Mouse (Mus musculus) heart, postnatal 4 days (tissue): ENCODE data around the gene Fnbp1. TPM values are rescaled to one million over a fixed set of nuclear protein-coding genes. Genes with fewer than 3 reads are reported as not detected.
"Not testable (repeated sequence)": the region's sequence is repeated elsewhere in the genome, so short reads cannot be mapped to it uniquely, and the experiment has no call there.

Experiments
- DNase-seq: peaks from one replicate; pipeline ENCODE4 v3.0.0; 2021
- total RNA-seq, 2 experiments: library from RNA; stranded (reverse); gene quantifications; 2 replicates each; pipeline ENCODE4 v1.2.3; 2021

The Fnbp1 gene
- total RNA-seq = 10 to 100 TPM; 52.9 to 59.1 TPM

DNA sequence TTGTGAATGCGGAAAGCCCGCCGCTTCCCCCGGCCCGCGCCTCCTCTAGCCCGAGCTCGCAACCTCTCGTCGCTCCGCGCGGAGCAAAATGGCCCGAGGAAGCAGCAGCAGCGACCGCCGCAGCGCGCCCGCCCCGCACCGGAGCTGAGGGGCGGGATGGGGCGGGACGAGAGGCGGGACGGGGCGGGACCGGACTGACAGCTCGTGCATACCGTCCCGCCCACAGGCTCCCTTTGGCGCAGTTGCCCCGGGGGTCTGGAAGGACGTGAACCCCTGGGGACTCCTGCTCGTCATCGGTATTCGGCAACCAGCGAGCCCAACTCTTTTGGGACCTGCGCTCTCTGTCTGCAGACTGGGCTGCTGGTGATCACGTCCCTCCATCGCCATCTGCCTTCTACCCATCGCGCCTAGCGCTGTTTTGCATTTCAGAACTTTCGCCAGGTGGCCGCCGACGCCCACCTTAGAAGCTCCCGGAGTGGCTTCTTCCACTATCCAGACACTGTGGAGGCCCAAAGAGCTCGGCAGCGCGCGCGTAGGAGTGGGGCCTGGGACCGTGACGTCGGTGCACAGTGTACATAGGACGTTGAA is at the start of gene Fnbp1:
Gene Fnbp1, minus strand, starts transcription at position 142 of the 588 bp plus-strand sequence.
- peak; percentile 90 for DNase-seq

- no peak for DNase-seq
These were observed 47.8 kb upstream of the Fnbp1 start for GRCm38 (mm10) chr2:31189654-31190053.

- no peak for DNase-seq
These were observed 46.9 kb upstream of the Fnbp1 start for GRCm38 (mm10) chr2:31188691-31189090.

DNA sequence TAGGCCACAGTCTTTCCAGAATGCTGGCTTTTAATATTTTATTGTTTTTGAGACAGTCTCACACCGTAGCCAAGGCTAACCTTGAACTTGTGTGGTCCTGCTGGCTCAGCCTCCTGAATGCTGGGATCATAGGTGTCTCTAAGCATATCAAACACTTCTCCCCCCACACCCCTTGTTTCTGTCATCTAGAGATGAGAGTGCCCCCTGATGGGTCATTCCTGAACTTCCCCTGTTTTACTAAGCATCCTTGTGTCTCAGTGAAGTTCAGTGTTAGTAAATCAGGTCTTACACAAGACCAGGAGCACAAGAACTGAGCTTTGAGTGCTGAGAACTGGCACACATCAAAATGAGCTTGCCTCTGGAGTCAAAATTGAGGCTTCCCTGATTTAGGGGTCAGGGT is 42.0 kb upstream of the Fnbp1 start:
- peak; percentile 25 for DNase-seq

DNA sequence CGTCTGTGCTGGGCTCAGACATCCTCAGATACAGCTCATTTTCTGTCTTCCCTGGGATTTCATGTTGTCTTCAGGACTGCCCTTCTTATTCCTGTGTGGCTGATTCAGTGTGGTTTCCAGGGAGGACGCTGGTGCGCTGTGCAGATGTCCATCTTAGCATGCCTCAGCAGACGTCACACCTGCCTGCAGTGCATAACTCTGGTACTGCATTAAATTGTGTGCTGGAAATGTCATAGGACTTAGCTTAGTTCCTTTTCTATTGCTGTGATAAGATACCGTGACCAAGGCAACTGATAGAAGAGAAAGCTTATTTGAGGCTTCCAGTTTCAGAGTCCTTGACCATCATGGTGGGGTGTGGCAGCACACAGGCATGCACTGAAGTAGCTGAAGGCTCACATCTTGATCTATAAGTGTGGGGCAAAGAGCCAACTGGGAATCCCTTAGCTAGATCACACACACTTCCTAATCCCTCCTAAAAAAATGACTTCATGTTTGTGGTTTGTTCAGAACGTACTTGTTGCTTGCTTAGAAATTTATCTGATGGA is 41.0 kb upstream of the Fnbp1 start:
- no peak for DNase-seq

GRCm38 (mm10) chr2:31180081-31180551 is 38.3 kb upstream of the Fnbp1 start:
- DNase-seq = no peak

DNA sequence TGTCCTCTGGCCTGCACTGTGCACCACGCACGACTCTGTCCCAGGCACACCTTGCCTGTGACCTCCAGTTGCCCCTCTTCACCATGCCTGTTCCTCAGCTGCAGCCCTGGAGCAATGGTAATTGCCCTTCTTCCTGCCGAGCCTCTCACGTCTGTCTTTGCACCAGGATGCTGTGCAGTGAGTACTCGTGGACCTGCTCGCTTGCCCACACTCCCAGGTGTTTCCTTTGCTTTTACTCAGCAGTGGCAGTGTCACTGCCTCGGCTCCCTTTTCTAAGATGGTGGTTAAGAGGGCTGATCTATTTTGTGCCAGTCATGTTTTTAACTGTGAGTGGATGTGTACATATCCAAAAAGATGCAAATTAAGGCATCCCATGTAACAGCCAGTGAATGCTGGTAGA is 37.7 kb upstream of the Fnbp1 start:
- no peak for DNase-seq

GRCm38 (mm10) chr2:31178593-31178992 is 36.8 kb upstream of the Fnbp1 start:
- DNase-seq = peak; percentile 37

GRCm38 (mm10) chr2:31173290-31173689 is 31.5 kb upstream of the Fnbp1 start:
- DNase-seq = no peak

- DNase-seq = no peak
These were observed 30.7 kb upstream of the Fnbp1 start for GRCm38 (mm10) chr2:31172536-31172935.

- peak; percentile 32 for DNase-seq
These were observed 30.2 kb upstream of the Fnbp1 start for GRCm38 (mm10) chr2:31172001-31172400.

GRCm38 (mm10) chr2:31170164-31170563 is 28.4 kb upstream of the Fnbp1 start:
- DNase-seq = no peak

GRCm38 (mm10) chr2:31169001-31169400 is 27.2 kb upstream of the Fnbp1 start:
- peak; percentile 59 for DNase-seq

GRCm38 (mm10) chr2:31167571-31167970 is 25.8 kb upstream of the Fnbp1 start:
- DNase-seq = not testable (repeated sequence)

DNA sequence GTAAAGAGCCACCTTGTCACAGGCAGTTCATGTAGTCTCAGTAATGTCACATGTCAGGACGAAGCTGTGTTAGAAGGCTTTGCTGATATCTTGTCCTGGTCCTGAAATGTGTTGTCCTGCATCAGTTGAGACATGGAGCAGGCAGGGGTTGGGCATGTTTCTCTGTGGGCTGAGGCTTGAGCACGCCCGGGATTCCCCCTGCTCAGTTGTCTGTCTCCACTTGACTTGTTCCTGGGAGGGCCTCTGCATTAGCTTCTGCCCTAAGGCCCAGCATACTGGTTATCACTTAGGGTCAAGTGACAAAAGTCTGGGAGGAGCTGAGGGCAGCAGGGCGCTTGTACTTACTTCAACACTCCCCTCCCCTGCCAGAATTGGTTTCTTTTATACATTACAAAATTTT is 23.7 kb upstream of the Fnbp1 start:
- DNase-seq = no peak

- peak; percentile 78 for DNase-seq
These were observed 23.1 kb upstream of the Fnbp1 start for GRCm38 (mm10) chr2:31164841-31165455.

DNA sequence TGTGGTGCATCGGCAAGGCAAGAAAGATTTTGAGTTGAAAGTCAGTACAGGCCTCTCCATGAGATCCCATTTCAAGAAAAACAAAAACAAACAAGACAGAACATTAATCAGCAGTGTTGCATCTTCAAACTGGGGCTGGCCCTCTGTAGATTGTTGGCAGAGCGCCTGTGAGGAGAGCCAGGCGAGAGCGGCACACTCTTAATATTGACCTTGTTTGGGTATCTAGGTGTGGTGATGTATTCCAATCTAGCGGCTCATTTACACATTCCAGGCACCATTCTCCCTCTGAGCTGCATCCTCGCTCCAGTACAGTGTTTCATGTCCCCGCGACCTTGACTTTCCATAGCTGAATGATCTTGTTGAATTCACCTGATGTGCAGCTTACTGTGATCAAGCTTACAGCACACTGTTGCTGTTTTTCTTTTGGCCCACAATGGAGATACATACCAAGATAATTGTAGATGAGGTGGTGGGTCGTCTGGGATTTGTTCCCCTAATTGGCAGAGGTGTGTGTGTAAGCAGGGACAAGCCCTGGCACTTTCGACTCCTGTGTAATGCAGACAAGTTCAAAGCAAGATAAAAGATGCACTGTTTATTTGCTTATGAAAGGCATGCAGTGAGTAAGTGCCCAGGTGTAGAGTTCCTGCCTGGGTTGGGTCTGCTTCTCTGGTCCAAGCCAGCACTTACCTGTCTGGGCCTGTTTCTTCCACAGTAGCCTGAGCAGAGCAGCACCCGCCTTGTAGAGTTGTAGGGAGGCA is 21.7 kb upstream of the Fnbp1 start:
- no peak for DNase-seq

GRCm38 (mm10) chr2:31161620-31162019 is 19.8 kb upstream of the Fnbp1 start:
- no peak for DNase-seq

GRCm38 (mm10) chr2:31160147-31160920 is 18.5 kb upstream of the Fnbp1 start:
- no peak for DNase-seq

DNA sequence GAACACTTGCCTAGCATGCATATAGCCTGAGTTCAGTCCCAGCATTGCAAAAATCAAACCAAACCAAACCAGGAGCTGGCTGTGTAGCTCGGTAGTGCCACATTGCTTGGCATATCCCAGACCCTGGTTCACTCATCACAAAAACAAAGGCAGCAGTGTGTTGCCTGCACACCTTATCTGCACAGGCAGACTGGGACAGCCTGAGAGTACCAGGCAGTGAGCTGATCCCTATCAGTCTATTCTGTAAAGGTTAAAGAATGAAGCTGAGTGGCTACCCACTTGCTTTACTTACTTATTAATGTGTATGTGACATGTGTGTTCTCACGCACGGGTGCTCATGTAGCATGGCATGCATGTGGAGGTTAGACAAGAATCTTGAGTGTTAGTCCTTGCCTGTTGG is 15.0 kb upstream of the Fnbp1 start:
- DNase-seq = no peak

- DNase-seq = peak; percentile 86
These were observed 10.3 kb upstream of the Fnbp1 start, which contains the start of gene Gpr107 for GRCm38 (mm10) chr2:31151892-31152812. Gpr107 (plus strand) TSS chr2:31152316.
